Mouse (Mus musculus): ENCODE data around the gene Gm10663. TPM values are rescaled to one million over a fixed set of nuclear protein-coding genes. Genes with fewer than 3 reads are reported as not detected.

Gm10663 gene
- polyA plus RNA-seq, 1 experiment, result not detected

DNA sequence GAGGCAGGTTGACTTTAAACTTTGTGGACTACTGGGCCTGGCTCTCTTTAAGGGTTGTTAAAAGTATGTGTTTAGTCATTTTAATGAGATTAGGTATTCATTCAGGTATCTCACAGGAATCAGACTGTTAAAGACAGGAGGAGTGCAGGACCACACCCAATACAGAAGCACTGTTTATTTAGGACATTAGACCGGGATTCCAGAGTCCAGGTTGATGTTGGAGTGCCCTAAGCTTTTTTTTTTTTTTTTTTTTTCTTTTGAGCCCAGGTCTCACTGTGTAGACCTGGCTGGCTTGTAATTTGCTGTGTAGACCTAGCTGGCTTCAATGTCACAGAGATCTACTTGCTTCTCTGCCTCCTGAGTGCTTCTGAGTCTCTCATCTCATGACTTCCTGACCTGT is 51.2 kb downstream of the Gm10663 start:
- no peak for TF ChIP-seq GATA1 (IDR thresholded peaks at IDR 0.05; ENCODE audit: low read length)

DNA sequence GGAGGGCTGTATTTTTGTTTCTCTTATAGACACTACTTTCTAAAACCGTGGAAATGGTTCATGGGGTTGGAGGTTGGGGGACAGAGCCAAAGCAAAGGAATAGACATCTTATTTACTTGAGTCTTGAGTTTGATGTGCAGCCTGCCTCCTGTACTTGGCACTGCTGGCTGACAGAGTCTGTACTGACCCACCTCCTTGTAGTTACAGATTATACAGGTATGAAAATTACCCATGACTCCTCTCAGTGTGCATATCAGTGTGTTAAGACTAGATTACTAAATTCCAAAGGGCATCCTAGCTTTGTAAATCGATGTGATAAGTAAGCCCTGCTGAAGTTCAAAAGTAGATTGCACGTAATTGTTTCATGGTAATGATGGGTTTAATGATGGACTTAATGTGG is 51.6 kb downstream of the Gm10663 start:
- TF ChIP-seq GATA1 (IDR thresholded peaks at IDR 0.05; ENCODE audit: low read length), result no peak

Other genes with a start within 250 kb of the Gm10663 start
- gene Klhl2, start 225.0 kb upstream of the Gm10663 start, polyA plus RNA-seq (2012), result 5.1 and 5.7 TPM in 2 replicates
- 52.4 and 83.3 TPM in 2 replicates for gene Tmem192, start 127.8 kb upstream of the Gm10663 start, polyA plus RNA-seq (2012)
- not detected in 2 replicates for gene Trim75, start 87.2 kb upstream of the Gm10663 start, polyA plus RNA-seq (2012)
- not detected in 2 replicates for gene Trim61, start 56.5 kb upstream of the Gm10663 start, polyA plus RNA-seq (2012)
- gene Trim60, start 56.4 kb upstream of the Gm10663 start, polyA plus RNA-seq (2012), result not detected in 2 replicates
- not detected in 2 replicates for gene Apela, start 37.7 kb upstream of the Gm10663 start, polyA plus RNA-seq (2012)
- not detected in 2 replicates for gene BC030870, start 54.5 kb downstream of the Gm10663 start, polyA plus RNA-seq (2012)

All from G1E-ER4 (cell line).